Mouse (Mus musculus) mouse embryonic stem cell (cell line): ENCODE results near the gene A630001G21Rik.

Experiments used
- in situ Hi-C, 2 experiments: fragments of 300-500 bp; cut with MboI; formaldehyde crosslinking; loops; 1 replicate in 1 of 2; 3 replicates in 1 of 2; pipeline ENCODE4 v1.14.3; 2019 to 2020; ENCODE audit warnings: low sequenced_read_pairs in 2 of 2, low pct_unique_long_range_greater_than_20kb in 1 of 2, mixed read lengths in 1 of 2; ENCODE audit not compliant: unreplicated experiment in 1 of 2

The A630001G21Rik gene

GRCm38 (mm10) chr1:85697721-85698493, 80.5 kb downstream of the A630001G21Rik start:
- in situ Hi-C loops = no loop called here

DNA sequence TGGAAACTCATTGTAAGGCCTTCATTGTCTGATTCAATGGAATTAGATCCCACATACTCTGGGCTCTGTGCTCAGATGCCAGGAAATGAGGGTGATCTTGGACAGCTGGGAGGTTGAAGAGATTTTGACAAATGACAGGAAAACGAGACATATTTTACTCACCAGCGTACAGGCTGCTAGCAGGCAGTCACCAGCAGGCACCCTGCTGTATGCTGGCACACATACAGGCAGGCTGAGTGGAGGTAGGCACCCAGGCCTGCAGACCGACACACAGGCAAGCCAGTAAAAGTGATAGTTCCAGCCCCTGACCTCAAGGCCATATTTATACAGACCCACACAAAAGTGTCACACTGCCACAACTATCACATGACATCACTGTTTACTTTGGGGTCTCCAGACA, 82.8 kb downstream of the A630001G21Rik start:
- in situ Hi-C loops = no loop called here

DNA sequence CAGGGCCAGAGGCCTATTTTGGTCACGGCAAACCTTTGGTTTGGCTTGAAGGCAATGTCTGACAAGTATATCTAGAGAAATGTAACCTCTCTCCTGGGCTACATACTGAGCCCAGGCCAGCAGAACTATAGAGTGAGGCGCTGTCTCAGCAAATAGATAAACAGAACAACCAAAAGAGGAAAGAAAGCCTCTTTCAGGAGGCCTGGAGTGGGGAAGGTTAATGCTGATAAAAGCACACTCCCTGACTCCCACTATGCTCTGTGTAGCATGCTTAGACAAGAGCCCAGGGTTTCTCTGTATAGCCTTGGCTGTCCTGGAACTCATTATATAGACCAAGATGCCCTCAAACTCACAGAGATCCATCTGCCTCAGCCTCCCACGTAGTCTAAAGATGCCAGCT, 85.2 kb downstream of the A630001G21Rik start:
- in situ Hi-C loops = no loop called here

GRCm38 (mm10) chr1:85692281-85692680, 86.2 kb downstream of the A630001G21Rik start:
- in situ Hi-C loops = no loop called here

DNA sequence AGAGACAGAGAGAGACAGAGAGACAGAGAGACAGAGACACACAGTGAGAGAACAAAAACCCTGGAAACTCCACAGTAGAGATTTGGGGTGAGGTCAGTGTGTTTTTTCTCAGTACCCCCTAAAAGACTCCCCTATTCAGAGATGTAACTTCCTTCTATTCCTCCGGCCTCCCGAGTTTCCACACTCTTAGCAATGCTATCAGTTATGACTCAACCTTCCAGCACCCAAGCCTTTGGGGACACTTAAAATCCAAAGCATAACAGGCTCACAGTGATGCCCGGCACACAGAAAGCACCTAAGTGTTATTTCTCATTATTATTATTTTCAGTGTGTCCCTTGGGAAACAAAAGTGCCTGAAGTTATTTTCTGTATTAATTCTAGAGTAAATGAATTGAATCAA, 87.9 kb downstream of the A630001G21Rik start:
- in situ Hi-C loops = no loop called here

DNA sequence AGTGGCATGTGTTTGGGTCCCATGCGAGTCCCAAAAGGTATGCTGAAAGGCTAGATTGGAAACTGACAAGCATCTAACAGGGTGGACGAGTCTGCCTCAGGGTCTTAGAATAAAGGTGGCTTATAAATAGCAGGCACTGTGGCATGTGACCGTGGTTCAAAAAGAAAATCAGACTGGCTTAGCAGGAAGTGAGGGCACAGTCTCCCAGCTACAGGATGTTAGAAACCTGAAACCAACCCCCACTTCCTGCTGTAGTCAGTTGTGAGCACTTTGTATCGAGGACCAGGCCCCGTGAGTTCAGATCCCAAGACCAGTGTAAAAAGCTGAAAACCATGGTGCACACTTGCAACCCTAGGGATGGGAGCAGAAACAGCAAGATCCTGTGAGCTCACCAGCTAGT, 91.1 kb downstream of the A630001G21Rik start:
- in situ Hi-C loops = no loop called here

- in situ Hi-C loops = no loop called here
Observed at GRCm38 (mm10) chr1:85686666-85687065, 91.8 kb downstream of the A630001G21Rik start.

GRCm38 (mm10) chr1:85680226-85680625, 98.2 kb downstream of the A630001G21Rik start:
- in situ Hi-C loops = no loop called here
